Mouse (Mus musculus) hindbrain, postnatal 0 days (tissue): ENCODE data around the gene Slc16a10. TPM values are rescaled to one million over a fixed set of nuclear protein-coding genes. Genes with fewer than 3 reads are reported as not detected.

ENCODE experiments used
- ATAC-seq: fragments of 200-750 bp; cut with Nextera tagmentation; 2 replicates; pipeline ENCODE4 v1.8.0; 2017; ENCODE audit warnings: mild to moderate bottlenecking, moderate TSS enrichment, moderate library complexity
- DNase-seq: peaks from one replicate; pipeline ENCODE4 v3.0.0-alpha.2; 2015; ENCODE audit warnings: low spot score
- H3K27ac ChIP-seq: fragments of 300-500 bp; sonication (generic); 2 replicates; pipeline ENCODE4 v1.5.1; 2014; ENCODE audit warnings: mild to moderate bottlenecking
- H3K27me3 ChIP-seq: fragments of 300-500 bp; sonication (generic); 2 replicates; pipeline ENCODE4 v1.6.1; 2014; ENCODE audit warnings: low read length, mixed read lengths; ENCODE audit not compliant: insufficient read depth
- H3K36me3 ChIP-seq: fragments of 300-500 bp; sonication (generic); 2 replicates; pipeline ENCODE4 v1.6.1; 2014; ENCODE audit warnings: low read length, mixed read lengths; ENCODE audit not compliant: insufficient read depth
- H3K4me1 ChIP-seq: fragments of 300-500 bp; sonication (generic); 2 replicates; pipeline ENCODE4 v1.6.1; 2014; ENCODE audit warnings: antibody characterized with exemption, low read length, mixed read lengths; ENCODE audit not compliant: insufficient read depth
- H3K4me2 ChIP-seq: fragments of 300-500 bp; sonication (generic); 2 replicates; pipeline ENCODE4 v1.6.1; 2014; ENCODE audit warnings: low read depth, mild to moderate bottlenecking, low read length, moderate library complexity, mixed read lengths
- H3K4me3 ChIP-seq: fragments of 300-500 bp; sonication (generic); 2 replicates; pipeline ENCODE4 v1.5.1; 2014; ENCODE audit warnings: low read length
- H3K9ac ChIP-seq: fragments of 300-500 bp; sonication (generic); replicated peaks from 2 replicates; pipeline ENCODE4 v1.6.1; 2014; ENCODE audit warnings: mild to moderate bottlenecking, low read length, moderate library complexity, mixed read lengths
- H3K9me3 ChIP-seq: fragments of 300-500 bp; sonication (generic); 2 replicates; pipeline ENCODE4 v1.6.1; 2016; ENCODE audit warnings: low read length, mixed read lengths
- CTCF ChIP-seq: IDR thresholded peaks from 2 replicates; pipeline ENCODE4 v1.5.1; 2016; ENCODE audit warnings: antibody characterized with exemption, control low read depth, low read depth
- WGBS: fragments of 180-500 bp; shearing (Covaris S2); extraction: QIAGEN DNeasy Blood & Tissue Kit; methylation state at CpG from one replicate; pipeline ENCODE4 v1.1.7; 2014; 5-methylcytosine and 5-hydroxymethylcytosine counted together
- polyA plus RNA-seq: library from polyadenylated mRNA; unstranded; fragments of >200 nt; fragmentation: Nextera tagmentation; extraction: Ambion mirVana; gene quantifications from 2 replicates; pipeline ENCODE4 v1.2.1, GENCODE M21; 2015
- total RNA-seq: library from RNA; depleted of rRNA; stranded (reverse); fragments of >200 nt; gene quantifications from 2 replicates; pipeline ENCODE4 v1.2.3, GENCODE M21; 2014

Gene Slc16a10
- total and polyA plus RNA-seq, 2 experiments from 2014 or later, result 3.4 to 4.1 TPM

DNA sequence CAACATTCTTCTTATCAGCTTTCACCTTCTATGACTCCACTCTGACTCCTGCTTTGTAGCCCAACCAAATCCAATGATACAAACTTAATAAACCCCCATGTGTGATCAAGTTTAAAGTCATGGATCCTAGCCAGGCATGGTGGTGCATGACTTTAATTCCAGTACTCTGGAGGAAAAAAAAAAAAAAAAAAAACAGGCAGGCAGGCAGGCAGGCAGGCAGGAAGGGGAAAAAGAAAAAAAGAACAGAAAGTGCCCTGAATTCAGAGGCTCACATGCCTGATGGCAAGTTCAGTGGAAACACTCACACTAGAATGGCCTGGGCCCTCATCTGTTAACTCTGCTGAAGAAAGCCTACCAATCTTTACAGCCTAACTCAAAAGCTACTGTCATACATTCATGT lies 12.9 kb downstream of the Slc16a10 start:
- Histone ChIP-seq H3K9ac (no peak overlapping the region), H3K4me2 (no peak overlapping the region), H3K4me3 (no peak overlapping the region), H3K4me1 (no peaks in the 10 kb centered on the region), H3K36me3 (no peaks in the 10 kb centered on the region), H3K9me3 (no peaks in the 10 kb centered on the region), H3K27ac (no peak overlapping the region), H3K27me3 (no peaks in the 10 kb centered on the region)
- no peak for TF ChIP-seq CTCF
- DNase-seq (no peak), ATAC-seq (no peak)

- Histone ChIP-seq H3K4me2 (no peak overlapping the region), H3K9me3 (no peaks in the 10 kb centered on the region), H3K27ac (no peak overlapping the region), H3K4me1 (no peaks in the 10 kb centered on the region), H3K27me3 (no peaks in the 10 kb centered on the region), H3K9ac (no peak overlapping the region), H3K4me3 (no peak overlapping the region), H3K36me3 (no peaks in the 10 kb centered on the region)
- ATAC-seq (no peak), DNase-seq (no peak)
- TF ChIP-seq CTCF, result no peak
- WGBS, result 91% methylated on average over 7 of the region's 7 CpGs
Observed at GRCm38 (mm10) chr10:40128497-40128896, 13.6 kb downstream of the Slc16a10 start.

GRCm38 (mm10) chr10:40125200-40125599 lies 16.9 kb downstream of the Slc16a10 start:
- WGBS, result 92% methylated on average over 9 of the region's 9 CpGs
- H3K27ac ChIP-seq, result no peak overlapping the region
- H3K27me3 ChIP-seq, result no peaks in the 10 kb centered on the region
- H3K4me1 ChIP-seq, result no peaks in the 10 kb centered on the region
- TF ChIP-seq CTCF, result no peak
- no peaks in the 10 kb centered on the region for H3K36me3 ChIP-seq
- H3K4me3 ChIP-seq, result no peak overlapping the region
- no peak overlapping the region for H3K9ac ChIP-seq
- DNase-seq (no peak), ATAC-seq (no peak)
- H3K4me2 ChIP-seq, result no peak overlapping the region
- H3K9me3 ChIP-seq, result no peaks in the 10 kb centered on the region

- Histone ChIP-seq H3K4me3 (no peak overlapping the region), H3K4me2 (no peak overlapping the region), H3K9me3 (no peaks in the 10 kb centered on the region), H3K9ac (no peak overlapping the region), H3K36me3 (no peaks in the 10 kb centered on the region), H3K4me1 (no peaks in the 10 kb centered on the region), H3K27me3 (no peaks in the 10 kb centered on the region), H3K27ac (no peak overlapping the region)
- TF ChIP-seq CTCF, result no peak
- ATAC-seq (no peak), DNase-seq (no peak)
- 82% methylated on average over 4 of the region's 4 CpGs for WGBS
Observed at GRCm38 (mm10) chr10:40124570-40124969, 17.5 kb downstream of the Slc16a10 start.

DNA sequence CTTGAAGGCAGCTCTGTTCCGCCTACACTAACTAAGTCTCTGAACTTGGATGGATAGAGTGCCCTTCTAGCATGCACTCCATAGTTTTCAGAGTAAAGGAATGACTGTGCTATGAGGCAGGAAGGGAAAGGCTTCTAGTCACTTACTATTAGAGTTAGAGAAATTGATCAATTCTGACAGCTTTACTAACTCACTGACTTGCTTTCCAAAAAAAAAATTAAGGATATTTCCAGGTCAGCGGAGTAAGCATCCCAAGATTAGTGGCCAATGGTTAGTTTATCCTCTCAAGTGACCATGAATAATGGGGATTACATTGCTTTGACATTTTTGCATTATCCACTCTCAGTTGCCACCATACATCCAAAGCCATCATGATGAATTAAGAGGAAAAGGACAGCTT lies 18.0 kb downstream of the Slc16a10 start:
- H3K9ac ChIP-seq, result no peak overlapping the region
- no peaks in the 10 kb centered on the region for H3K4me1 ChIP-seq
- no peaks in the 10 kb centered on the region for H3K36me3 ChIP-seq
- no peak for DNase-seq
- ATAC-seq, result no peak
- 89% methylated on average over 2 of the region's 2 CpGs for WGBS
- no peaks in the 10 kb centered on the region for H3K27me3 ChIP-seq
- H3K4me3 ChIP-seq, result no peak overlapping the region
- TF ChIP-seq CTCF, result no peak
- no peaks in the 10 kb centered on the region for H3K9me3 ChIP-seq
- H3K4me2 ChIP-seq, result no peak overlapping the region
- no peak overlapping the region for H3K27ac ChIP-seq

- H3K27me3 ChIP-seq, result no peaks in the 10 kb centered on the region
- no peaks in the 10 kb centered on the region for H3K9me3 ChIP-seq
- H3K4me2 ChIP-seq, result no peak overlapping the region
- H3K27ac ChIP-seq, result no peak overlapping the region
- H3K4me1 ChIP-seq, result no peaks in the 10 kb centered on the region
- ATAC-seq (no peak), DNase-seq (no peak)
- no peaks in the 10 kb centered on the region for H3K36me3 ChIP-seq
- no peak for TF ChIP-seq CTCF
- H3K9ac ChIP-seq, result no peak overlapping the region
- no peak overlapping the region for H3K4me3 ChIP-seq
- 73% methylated on average over 3 of the region's 3 CpGs for WGBS
Observed at GRCm38 (mm10) chr10:40119466-40119865, 22.6 kb downstream of the Slc16a10 start.

DNA sequence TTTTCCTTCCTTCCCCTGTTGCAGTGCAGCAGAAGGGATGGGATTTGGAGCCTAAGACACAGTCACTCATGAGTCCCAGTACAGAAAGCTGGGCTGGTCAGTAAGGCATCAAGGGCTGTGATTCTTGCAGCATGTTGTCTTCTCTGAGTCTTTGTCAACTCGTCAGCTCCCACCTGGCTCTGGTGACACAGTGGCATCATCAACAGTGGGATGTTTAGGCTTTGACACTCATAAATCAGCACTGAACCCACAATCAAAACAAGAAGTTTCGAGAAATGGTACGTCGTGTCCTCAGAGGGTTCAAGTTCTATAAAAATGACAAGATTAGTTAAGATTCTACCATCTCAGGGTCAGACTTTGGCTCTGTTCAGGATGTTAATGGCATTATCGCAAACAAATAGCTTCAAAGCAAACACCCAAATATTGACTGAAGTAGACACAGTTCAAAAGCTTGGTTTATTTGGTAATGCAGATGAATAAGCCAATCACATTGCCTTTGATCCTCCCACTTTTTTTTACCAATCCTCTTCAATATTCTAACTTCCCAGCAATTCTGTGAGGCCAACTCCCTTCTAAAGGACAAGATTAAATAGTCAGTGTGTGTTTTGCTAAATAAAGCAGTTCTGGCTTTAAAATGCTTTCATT lies 23.2 kb downstream of the Slc16a10 start:
- Histone ChIP-seq H3K4me2 (no peak overlapping the region), H3K4me1 (no peaks in the 10 kb centered on the region), H3K36me3 (no peaks in the 10 kb centered on the region), H3K4me3 (no peak overlapping the region), H3K27ac (no peak overlapping the region), H3K9ac (no peak overlapping the region), H3K9me3 (no peaks in the 10 kb centered on the region), H3K27me3 (no peaks in the 10 kb centered on the region)
- no peak for ATAC-seq
- 93% methylated on average over 5 of the region's 5 CpGs for WGBS
- TF ChIP-seq CTCF, result no peak
- no peak for DNase-seq
